Comparison of ENCODE assay signal across 22 mouse cellular contexts in the genomic region with DNA sequence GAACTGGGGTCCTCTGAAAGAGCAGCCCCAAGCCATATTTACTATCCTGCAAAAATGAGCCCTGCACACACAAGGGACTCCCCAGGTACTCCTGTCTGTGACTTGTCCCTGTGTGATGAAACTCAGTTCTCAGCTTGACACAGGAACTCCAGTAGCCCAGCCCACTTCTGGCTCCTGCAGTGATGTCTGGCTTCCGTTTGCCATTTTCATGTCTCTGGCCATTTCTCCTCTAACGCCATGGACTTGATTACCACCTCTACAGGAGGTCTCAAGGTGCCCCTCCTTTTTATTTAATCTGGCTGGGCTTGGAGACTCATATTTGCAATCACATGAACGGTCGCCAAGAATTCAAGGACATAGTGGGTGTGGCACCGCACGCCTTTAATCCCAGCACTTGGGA.
"Had no signal": no experiment of that assay in that cellular context is flagged by ENCODE, and none has a peak within 500 bp of the region (broad histone marks: within the 10 kb centered on the region; RNA-seq: fewer than 3 reads in every experiment).

No protein-coding gene starts in this region.

- H3K4me1 ChIP-seq: liver, embryonic 15.5 days; lung, embryonic 15.5 days; stomach, embryonic 15.5 days had no signal

- H3K36me3 ChIP-seq: liver, embryonic 15.5 days; lung, embryonic 15.5 days; neural tube, embryonic 13.5 days; neural tube, embryonic 15.5 days; stomach, embryonic 15.5 days had no signal

- DNase-seq: liver, postnatal 0 days; lung, adult 2 months; lung, postnatal 14 days; lung, postnatal 36 days; midbrain, embryonic 14.5 days; retina, postnatal 1 day; right cerebral cortex, adult 18-20 months; right cerebral cortex, postnatal 25 days; right cerebral cortex, postnatal 4 days; spleen, adult 18-20 months; thymus, adult 2 months; thymus, postnatal 25 days had no signal

- H3K9me3 ChIP-seq: liver, embryonic 15.5 days; lung, embryonic 15.5 days; midbrain, embryonic 10.5 days; midbrain, embryonic 12.5 days; neural tube, embryonic 13.5 days; neural tube, embryonic 15.5 days; stomach, embryonic 15.5 days had no signal

- H3K4me3 ChIP-seq: liver, embryonic 15.5 days; lung, embryonic 15.5 days; midbrain, embryonic 10.5 days; midbrain, embryonic 12.5 days; myocyte; neural tube, embryonic 13.5 days; neural tube, embryonic 15.5 days; stomach, embryonic 15.5 days had no signal

- H3K27me3 ChIP-seq: lung, embryonic 15.5 days; midbrain, embryonic 12.5 days; neural tube, embryonic 13.5 days; neural tube, embryonic 15.5 days; stomach, embryonic 15.5 days had no signal

- ATAC-seq: liver, postnatal 0 days; lung, postnatal 0 days; midbrain, embryonic 16.5 days had no signal
